Mouse (Mus musculus) liver, embryonic 14.5 days (tissue): ENCODE results near the gene Kif6.

Source experiments
- CTCF ChIP-seq: IDR thresholded peaks from 2 replicates; pipeline ENCODE4 v1.5.1; 2016; ENCODE audit warnings: antibody characterized with exemption, low read depth, control low read depth
- EP300 ChIP-seq: IDR thresholded peaks from 2 replicates; pipeline ENCODE4 v1.6.1; 2016; ENCODE audit warnings: antibody characterized with exemption, low read depth

GRCm38 (mm10) chr17:49851210-49851609 lies 236.3 kb downstream of the Kif6 start:
- TF ChIP-seq CTCF (no peak), EP300 (no peak)
